Comparison of ENCODE assay signal across 8 mouse cellular contexts in genomic region chr13:83984651-83985331, GRCm38 (mm10).
DNase-seq lines count a peak whose midpoint lies in the region; ATAC-seq and TF ChIP-seq lines count a peak whose summit lies in the region.
"Had no signal": no experiment of that assay in that cellular context is flagged by ENCODE, and none has a peak within 500 bp of the region (broad histone marks: within the 10 kb centered on the region; RNA-seq: fewer than 3 reads in every experiment).

No protein-coding gene starts in this region.

- H3K9ac ChIP-seq in forebrain, postnatal 0 days = peak overlapping the region; percentile 50

- ATAC-seq in forebrain, postnatal 0 days = peak; percentile 86

- TF ChIP-seq CTCF in forebrain, postnatal 0 days (IDR thresholded peaks at IDR 0.05; ENCODE audit: low read depth) = no peak
- no peak for TF ChIP-seq CTCF in olfactory bulb, adult 2 months (IDR thresholded peaks at IDR 0.05; ENCODE audit: insufficient read depth, low read depth, low read length)

- peak; percentile 24 for DNase-seq in cerebellum, adult 9-11 months
- DNase-seq in forebrain, postnatal 0 days = peak; percentile 93
- DNase-seq in layer of hippocampus, postnatal 36 days = peak; percentile 28 to 34
- no peak for DNase-seq in adrenal gland, postnatal 14 days
- DNase-seq in kidney, adult 9 months = no peak
- no peak for DNase-seq in spleen, postnatal 4 days (ENCODE audit: low spot score in 2 of 2)

- H3K4me3 ChIP-seq in forebrain, postnatal 0 days (ENCODE audit: low read depth, low read length) = peak overlapping the region; percentile 33
- no peak overlapping the region for H3K4me3 ChIP-seq in olfactory bulb, adult 2 months (ENCODE audit: insufficient read depth, low read depth, low read length)
- H3K4me3 ChIP-seq: megakaryocyte, embryonic 14.5 days had no signal

- WGBS in forebrain, postnatal 0 days = 10% methylated on average over 10 of the region's 10 CpGs
- WGBS in olfactory bulb, adult 2 months = 22% methylated on average over 10 of the region's 10 CpGs

- TF ChIP-seq POLR2A in olfactory bulb, adult 2 months (IDR thresholded peaks at IDR 0.05; ENCODE audit: insufficient read depth, low read depth, low read length) = no peak

- H3K4me1 ChIP-seq in forebrain, postnatal 0 days (ENCODE audit: insufficient read depth) = peaks cover 16% of the 10 kb centered on the region
- H3K4me1 ChIP-seq in olfactory bulb, adult 2 months (ENCODE audit: control insufficient read depth, insufficient read depth, low read length) = peaks cover 2% of the 10 kb centered on the region; the same call in 1 of the 2 replicates
- H3K4me1 ChIP-seq: megakaryocyte, embryonic 14.5 days had no signal

- peak overlapping the region; percentile 46 for H3K4me2 ChIP-seq in forebrain, postnatal 0 days (ENCODE audit: low read depth)

- peak overlapping the region; percentile 95 for H3K27ac ChIP-seq in forebrain, postnatal 0 days (ENCODE audit: low read depth, low read length)
- peak overlapping the region; percentile 75 for H3K27ac ChIP-seq in olfactory bulb, adult 2 months (ENCODE audit: insufficient read depth, low read depth, low read length)

- no peaks in the 10 kb centered on the region for H3K9me3 ChIP-seq in forebrain, postnatal 0 days (ENCODE audit: low read length)

- H3K36me3 ChIP-seq in forebrain, postnatal 0 days (ENCODE audit: insufficient read depth) = no peaks in the 10 kb centered on the region

- H3K27me3 ChIP-seq in forebrain, postnatal 0 days (ENCODE audit: insufficient read depth, low read length) = no peaks in the 10 kb centered on the region
- H3K27me3 ChIP-seq: megakaryocyte, embryonic 14.5 days had no signal

Comparison
In these comparisons a context has a peak if more than half of its experiments do, and no peak if none do; other contexts are left out.
1. DNase-seq: peak in cerebellum, adult 9-11 months (single experiment), forebrain, postnatal 0 days (single experiment) and layer of hippocampus, postnatal 36 days (2 of 2); none in adrenal gland, postnatal 14 days (single experiment), kidney, adult 9 months (single experiment) and spleen, postnatal 4 days (0 of 2).